Mouse (Mus musculus) ES-Bruce4 (cell line): ENCODE measurements around the gene Cwc27.

Experiments used
- CTCF ChIP-seq: IDR thresholded peaks from one replicate; pipeline ENCODE4 v1.8.1; 2011; ENCODE audit warnings: low read depth, low read length
- POLR2A ChIP-seq: IDR thresholded peaks from one replicate; pipeline ENCODE4 v1.8.1; 2011; ENCODE audit warnings: low read length; ENCODE audit not compliant: insufficient read depth

- TF ChIP-seq POLR2A (no peak), CTCF (no peak)
Observed at GRCm38 (mm10) chr13:104640694-104641454, 176.1 kb downstream of the Cwc27 start.
